Mouse (Mus musculus) CH12.LX (cell line): ENCODE measurements around the gene Borcs7.

Experiments used
- CTCF ChIP-seq, 2 experiments: IDR thresholded peaks in 1 of 2; conservative IDR thresholded peaks in 1 of 2; 2 replicates each; pipeline ENCODE4 v1.5.1; 2011 to 2012; ENCODE audit warnings: low read depth in 2 of 2, low read length in 2 of 2, improper control_type of control experiment in 1 of 2, inconsistent platforms in 1 of 2, mild to moderate bottlenecking in 1 of 2, moderate library complexity in 1 of 2
- ELF1 ChIP-seq: IDR thresholded peaks from 2 replicates; pipeline ENCODE4 v1.6.1; 2014; ENCODE audit warnings: low read depth, mild to moderate bottlenecking, inconsistent platforms, low read length, improper control_type of control experiment
- EP300 ChIP-seq: IDR thresholded peaks from 2 replicates; pipeline ENCODE4 v1.6.1; 2011; ENCODE audit warnings: low read length, improper control_type of control experiment
- ETS1 ChIP-seq: conservative IDR thresholded peaks from 2 replicates; pipeline ENCODE4 v1.6.1; 2012; ENCODE audit warnings: low read depth, mild to moderate bottlenecking, inconsistent platforms, low read length, improper control_type of control experiment, moderate library complexity
- MAX ChIP-seq: IDR thresholded peaks from 2 replicates; pipeline ENCODE4 v1.6.1; 2011; ENCODE audit warnings: low read length, improper control_type of control experiment
- MXI1 ChIP-seq: IDR thresholded peaks from 2 replicates; pipeline ENCODE4 v1.6.1; 2011; ENCODE audit warnings: mild to moderate bottlenecking, low read depth, low read length, improper control_type of control experiment
- MYC ChIP-seq: IDR thresholded peaks from 2 replicates; pipeline ENCODE4 v1.6.1; 2011; ENCODE audit warnings: low read depth, mild to moderate bottlenecking, improper control_type of control experiment, low read length
- NRF1 ChIP-seq: IDR thresholded peaks from 2 replicates; pipeline ENCODE4 v1.6.1; 2014; ENCODE audit warnings: low read depth, mild to moderate bottlenecking, inconsistent platforms, low read length, improper control_type of control experiment, moderate library complexity
- POLR2A ChIP-seq: IDR thresholded peaks from 2 replicates; pipeline ENCODE4 v1.6.1; 2011; ENCODE audit warnings: low read depth, mild to moderate bottlenecking, improper control_type of control experiment, low read length
- RCOR1 ChIP-seq: conservative IDR thresholded peaks from 2 replicates; pipeline ENCODE4 v1.6.1; 2012; ENCODE audit warnings: low read depth, mild to moderate bottlenecking, inconsistent platforms, low read length, improper control_type of control experiment
- TCF12 ChIP-seq: IDR thresholded peaks from 2 replicates; pipeline ENCODE4 v1.6.1; 2014; ENCODE audit warnings: low read depth, mild to moderate bottlenecking, inconsistent platforms, low read length, improper control_type of control experiment
- ZC3H11A ChIP-seq: IDR thresholded peaks from 2 replicates; pipeline ENCODE4 v1.6.1; 2012; ENCODE audit warnings: low read depth, mild to moderate bottlenecking, inconsistent platforms, low read length, improper control_type of control experiment
- ZKSCAN1 ChIP-seq: IDR thresholded peaks from 2 replicates; pipeline ENCODE4 v1.6.1; 2012; ENCODE audit warnings: low read depth, inconsistent platforms, low read length, improper control_type of control experiment, borderline replicate concordance

GRCm38 (mm10) chr19:46658348-46658747 is 31.4 kb upstream of the Borcs7 start:
- TF ChIP-seq ETS1 (no peak), CTCF (conservative IDR thresholded peaks at IDR 0.05 in 1 of 2, IDR thresholded peaks at IDR 0.05 in 1 of 2; ENCODE audit: low read depth in 2 of 2, low read length in 2 of 2) (no peak), POLR2A (no peak), TCF12 (no peak), EP300 (no peak), MXI1 (no peak), MAX (no peak), ELF1 (no peak), NRF1 (no peak), MYC (no peak), RCOR1 (no peak), ZC3H11A (no peak), ZKSCAN1 (no peak)
